Mouse (Mus musculus) stomach, embryonic 15.5 days (tissue): ENCODE data around the gene Pdzd8. TPM values are rescaled to one million over a fixed set of nuclear protein-coding genes. Genes with fewer than 3 reads are reported as not detected.
A peak's percentile ranks its signal among the peaks of the same experiment; 100 is the strongest.

ENCODE experiments used
- ATAC-seq: fragments of 200-750 bp; cut with Nextera tagmentation; 2 replicates; pipeline ENCODE4 v1.8.0; 2017; ENCODE audit warnings: low read depth, moderate number of reproducible peaks, moderate TSS enrichment; ENCODE audit not compliant: insufficient read depth, low FRiP score
- H3K27ac ChIP-seq: fragments of 300-500 bp; sonication (generic); 2 replicates; pipeline ENCODE4 v1.5.1; 2015; ENCODE audit warnings: mild to moderate bottlenecking, inconsistent platforms
- H3K27me3 ChIP-seq: fragments of 300-500 bp; sonication (generic); replicated peaks from 2 replicates; pipeline ENCODE4 v1.6.1; 2015; ENCODE audit warnings: inconsistent platforms
- H3K36me3 ChIP-seq: fragments of 300-500 bp; sonication (generic); 2 replicates; pipeline ENCODE4 v1.6.1; 2015; ENCODE audit warnings: inconsistent platforms
- H3K4me1 ChIP-seq: fragments of 300-500 bp; sonication (generic); 2 replicates; pipeline ENCODE4 v1.6.1; 2015; ENCODE audit warnings: inconsistent platforms
- H3K4me2 ChIP-seq: fragments of 300-500 bp; sonication (generic); 2 replicates; pipeline ENCODE4 v1.6.1; 2015; ENCODE audit warnings: mild to moderate bottlenecking, inconsistent platforms
- H3K4me3 ChIP-seq: fragments of 300-500 bp; sonication (generic); replicated peaks from 2 replicates; pipeline ENCODE4 v1.5.1; 2015; ENCODE audit warnings: inconsistent platforms
- H3K9ac ChIP-seq: fragments of 300-500 bp; sonication (generic); 2 replicates; pipeline ENCODE4 v1.6.1; 2015; ENCODE audit warnings: inconsistent platforms
- H3K9me3 ChIP-seq: fragments of 300-500 bp; sonication (generic); 2 replicates; pipeline ENCODE4 v1.6.1; 2016; ENCODE audit warnings: inconsistent platforms
- WGBS: fragments of 180-500 bp; shearing (Covaris S2); methylation state at CpG from one replicate; pipeline ENCODE4 v1.1.7; 2015; 5-methylcytosine and 5-hydroxymethylcytosine counted together
- polyA plus RNA-seq: library from polyadenylated mRNA; unstranded; fragments of >200 nt; fragmentation: Nextera tagmentation; extraction: Ambion mirVana; gene quantifications from 2 replicates; pipeline ENCODE4 v1.2.1, GENCODE M21; 2015

The Pdzd8 gene
- polyA plus RNA-seq, 1 experiment from 2014 or later, result 10.6 TPM

DNA sequence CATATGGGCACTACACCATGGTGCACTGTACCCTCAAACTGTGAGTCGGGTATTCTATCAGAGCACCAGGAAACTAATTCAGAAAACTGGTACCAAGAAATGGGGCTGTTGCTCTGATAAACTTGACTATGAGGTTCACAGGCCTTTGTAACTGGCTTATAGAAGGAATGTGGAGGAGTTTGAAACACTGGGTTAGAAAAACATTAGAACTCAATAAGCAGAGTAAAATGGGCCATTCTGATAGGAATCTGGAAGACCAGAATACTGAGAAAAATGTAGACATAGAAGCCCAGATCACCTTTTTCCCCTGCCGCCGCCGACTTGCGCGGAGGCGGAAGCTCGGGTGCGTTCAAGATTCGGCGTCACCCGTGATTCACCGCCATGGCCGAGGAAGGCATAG lies 23.6 kb downstream of the Pdzd8 start, which contains the start of gene Rps12-ps3:
Gene Rps12-ps3, plus strand, starts transcription at position 301 of the 400 bp plus-strand sequence.
- 97% methylated on average over 14 of the region's 14 CpGs for WGBS
- H3K4me2 ChIP-seq, result no peak within 1 kb of the TSS
- H3K36me3 ChIP-seq, result no peaks in the 10 kb centered on the region
- H3K9ac ChIP-seq, result no peak within 1 kb of the TSS
- ATAC-seq, result no peak
- H3K9me3 ChIP-seq, result no peaks in the 10 kb centered on the region
- H3K4me1 ChIP-seq, result no peaks in the 10 kb centered on the region
- no peak within 1 kb of the TSS for H3K4me3 ChIP-seq
- no peak within 1 kb of the TSS for H3K27ac ChIP-seq
- no peaks in the 10 kb centered on the region for H3K27me3 ChIP-seq

DNA sequence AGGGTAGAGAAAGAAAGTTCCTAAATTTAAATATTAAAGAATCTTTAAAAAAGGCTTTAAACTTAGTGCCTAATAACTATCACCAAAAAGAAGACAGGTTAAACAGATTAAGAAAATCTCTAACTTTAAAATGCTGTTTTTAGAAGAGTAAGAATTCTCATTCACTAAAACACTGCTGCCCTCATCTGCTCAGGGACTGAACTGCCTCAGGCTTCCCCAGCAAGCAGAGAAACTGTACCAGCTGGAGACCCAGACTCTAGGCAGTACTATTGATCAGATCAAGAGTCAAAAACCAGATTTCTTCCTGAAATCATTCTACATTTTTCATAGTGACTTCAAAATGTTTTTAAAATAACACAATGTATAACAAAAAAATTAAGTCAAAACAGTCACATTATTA lies 29.0 kb downstream of the Pdzd8 start:
- Histone ChIP-seq H3K27me3 (no peaks in the 10 kb centered on the region), H3K27ac (no peak overlapping the region), H3K4me1 (no peaks in the 10 kb centered on the region), H3K4me2 (no peak overlapping the region), H3K9me3 (no peaks in the 10 kb centered on the region), H3K4me3 (no peak overlapping the region), H3K9ac (no peak overlapping the region), H3K36me3 (no peaks in the 10 kb centered on the region)
- no peak for ATAC-seq

DNA sequence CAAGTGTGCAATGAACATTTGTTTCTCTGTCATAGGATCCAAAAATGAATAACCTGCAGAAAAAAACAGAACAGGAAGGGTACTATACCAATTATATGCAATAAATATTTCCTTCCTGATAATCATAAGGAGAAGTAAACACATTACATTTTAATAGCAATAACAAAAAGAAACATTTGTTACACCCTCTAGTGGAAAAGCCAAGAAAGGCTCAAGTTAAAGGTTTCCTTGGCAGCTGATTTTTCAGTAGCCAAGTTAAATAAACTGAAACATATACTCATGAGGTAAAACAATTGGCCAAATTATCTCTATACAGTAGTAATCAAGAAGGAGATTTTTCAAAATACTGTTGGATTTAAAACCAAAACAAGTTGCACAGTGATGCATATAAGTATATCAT lies 30.3 kb downstream of the Pdzd8 start:
- Histone ChIP-seq H3K9me3 (no peaks in the 10 kb centered on the region), H3K4me1 (no peaks in the 10 kb centered on the region), H3K9ac (no peak overlapping the region), H3K27ac (no peak overlapping the region), H3K4me3 (no peak overlapping the region), H3K36me3 (no peaks in the 10 kb centered on the region), H3K4me2 (no peak overlapping the region), H3K27me3 (no peaks in the 10 kb centered on the region)
- ATAC-seq, result no peak

DNA sequence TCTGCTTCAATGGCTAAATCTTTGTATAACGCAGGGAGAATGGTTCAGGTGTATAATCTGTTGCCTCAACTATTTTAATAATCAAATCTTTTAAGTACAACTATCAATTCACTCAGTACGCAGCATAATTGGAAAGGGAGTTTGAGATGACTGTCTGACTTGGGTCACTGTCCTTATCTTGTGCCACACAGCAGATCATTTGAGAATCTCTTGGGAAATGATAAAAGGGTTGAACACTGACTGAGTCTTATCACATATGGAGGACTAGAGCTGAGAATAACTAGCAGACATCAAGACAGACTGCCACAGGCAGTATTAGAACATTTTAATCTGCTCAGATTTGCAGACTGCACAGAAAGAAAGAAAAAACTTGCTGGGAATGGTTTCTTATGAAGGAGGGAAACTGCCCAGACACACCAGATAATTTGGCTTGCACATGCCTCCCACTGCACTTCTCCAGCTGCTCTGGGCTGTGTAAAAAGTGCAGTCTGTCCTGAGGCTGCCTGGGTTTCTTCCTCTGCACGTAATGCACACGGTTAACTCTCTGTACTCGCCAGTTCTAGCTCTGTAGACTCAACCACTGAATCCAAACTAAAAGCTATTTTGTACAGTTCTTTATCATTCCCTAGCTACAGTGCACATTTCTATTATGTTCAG lies 53.3 kb downstream of the Pdzd8 start:
- no peaks in the 10 kb centered on the region for H3K27me3 ChIP-seq
- 68% methylated on average over 5 of the region's 5 CpGs for WGBS
- no peak overlapping the region for H3K4me2 ChIP-seq
- H3K36me3 ChIP-seq, result no peaks in the 10 kb centered on the region
- no peaks in the 10 kb centered on the region for H3K9me3 ChIP-seq
- H3K27ac ChIP-seq, result 0 out of 2 replicates have a peak overlapping the region, but pooled peaks have one; percentile 2
- no peaks in the 10 kb centered on the region for H3K4me1 ChIP-seq
- peak; percentile 50; the same call in 1 of the 2 replicates for ATAC-seq
- no peak overlapping the region for H3K4me3 ChIP-seq
- H3K9ac ChIP-seq, result no peak overlapping the region

- no peaks in the 10 kb centered on the region for H3K4me1 ChIP-seq
- ATAC-seq, result no peak
- WGBS, result 74% methylated on average over 6 of the region's 6 CpGs
Measured at GRCm38 (mm10) chr19:59289811-59290210, 55.8 kb downstream of the Pdzd8 start.

GRCm38 (mm10) chr19:59289042-59289441 lies 56.5 kb downstream of the Pdzd8 start:
- Histone ChIP-seq H3K9me3 (no peaks in the 10 kb centered on the region), H3K27ac (no peak overlapping the region), H3K9ac (no peak overlapping the region), H3K4me1 (no peaks in the 10 kb centered on the region), H3K36me3 (no peaks in the 10 kb centered on the region), H3K27me3 (no peaks in the 10 kb centered on the region), H3K4me3 (no peak overlapping the region), H3K4me2 (no peak overlapping the region)
- ATAC-seq, result no peak

More at GRCm38 (mm10) chr19:59289811-59290210, 55.8 kb downstream of the Pdzd8 start:
- H3K27ac ChIP-seq, result no peak overlapping the region
- H3K9me3 ChIP-seq, result no peaks in the 10 kb centered on the region
- no peaks in the 10 kb centered on the region for H3K36me3 ChIP-seq
- no peak overlapping the region for H3K9ac ChIP-seq
- no peak overlapping the region for H3K4me3 ChIP-seq
- no peak overlapping the region for H3K4me2 ChIP-seq
- no peaks in the 10 kb centered on the region for H3K27me3 ChIP-seq

- ATAC-seq, result no peak
Measured at GRCm38 (mm10) chr19:59282001-59282400, 63.6 kb downstream of the Pdzd8 start.

GRCm38 (mm10) chr19:59280841-59281240 lies 64.7 kb downstream of the Pdzd8 start:
- no peak overlapping the region for H3K4me2 ChIP-seq
- no peak for ATAC-seq
- H3K27me3 ChIP-seq, result no peaks in the 10 kb centered on the region
- H3K4me1 ChIP-seq, result no peaks in the 10 kb centered on the region
- no peak overlapping the region for H3K9ac ChIP-seq
- H3K9me3 ChIP-seq, result no peaks in the 10 kb centered on the region
- H3K4me3 ChIP-seq, result no peak overlapping the region
- H3K27ac ChIP-seq, result no peak overlapping the region
- no peaks in the 10 kb centered on the region for H3K36me3 ChIP-seq

More at GRCm38 (mm10) chr19:59282001-59282400, 63.6 kb downstream of the Pdzd8 start:
- H3K36me3 ChIP-seq, result no peaks in the 10 kb centered on the region
- H3K9ac ChIP-seq, result no peak overlapping the region
- H3K4me2 ChIP-seq, result no peak overlapping the region
- H3K9me3 ChIP-seq, result no peaks in the 10 kb centered on the region
- H3K4me3 ChIP-seq, result no peak overlapping the region
- H3K4me1 ChIP-seq, result no peaks in the 10 kb centered on the region
- H3K27me3 ChIP-seq, result no peaks in the 10 kb centered on the region
- H3K27ac ChIP-seq, result no peak overlapping the region
- 79% methylated on average over 3 of the region's 3 CpGs for WGBS

DNA sequence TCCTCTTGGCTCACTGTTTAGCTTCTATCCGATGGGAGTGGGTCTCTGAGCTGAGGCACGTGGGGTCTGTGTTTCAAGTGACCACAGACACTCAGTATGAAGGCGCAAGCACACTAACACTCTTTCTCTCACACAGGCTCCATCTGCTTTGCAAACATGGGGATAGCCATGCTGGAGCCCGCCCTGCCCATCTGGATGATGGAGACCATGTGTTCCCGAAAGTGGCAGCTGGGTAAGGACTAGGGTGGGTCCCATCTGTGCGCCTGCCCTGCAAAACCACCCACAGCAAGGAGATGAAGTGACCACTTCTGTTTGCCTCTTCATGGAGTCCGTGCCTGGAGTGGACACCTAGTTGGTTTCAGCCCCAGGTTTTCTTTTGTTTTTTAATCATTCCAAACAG lies 69.2 kb downstream of the Pdzd8 start:
- no peak overlapping the region for H3K4me3 ChIP-seq
- H3K9ac ChIP-seq, result no peak overlapping the region
- WGBS, result 72% methylated on average over 7 of the region's 7 CpGs
- H3K9me3 ChIP-seq, result no peaks in the 10 kb centered on the region
- H3K36me3 ChIP-seq, result no peaks in the 10 kb centered on the region
- ATAC-seq, result no peak
- no peaks in the 10 kb centered on the region for H3K4me1 ChIP-seq
- H3K4me2 ChIP-seq, result no peak overlapping the region
- H3K27ac ChIP-seq, result no peak overlapping the region
- H3K27me3 ChIP-seq, result no peaks in the 10 kb centered on the region

- Histone ChIP-seq H3K9me3 (no peaks in the 10 kb centered on the region), H3K27ac (no peak overlapping the region), H3K36me3 (no peaks in the 10 kb centered on the region), H3K4me3 (no peak overlapping the region), H3K4me1 (no peaks in the 10 kb centered on the region), H3K27me3 (no peaks in the 10 kb centered on the region), H3K4me2 (no peak overlapping the region), H3K9ac (no peak overlapping the region)
- 89% methylated on average over 7 of the region's 7 CpGs for WGBS
- ATAC-seq, result no peak
Measured at GRCm38 (mm10) chr19:59273190-59273589, 72.4 kb downstream of the Pdzd8 start.

GRCm38 (mm10) chr19:59267417-59267963 lies 78.1 kb downstream of the Pdzd8 start:
- WGBS, result 12% methylated on average over 5 of the region's 5 CpGs
- Histone ChIP-seq H3K9me3 (no peaks in the 10 kb centered on the region), H3K36me3 (no peaks in the 10 kb centered on the region), H3K27me3 (peaks cover 5% of the 10 kb centered on the region; the same call in 1 of the 2 replicates), H3K4me1 (0 out of 2 replicates have a peak, but pooled peaks cover 4% of the 10 kb centered on the region), H3K4me2 (no peak overlapping the region), H3K4me3 (no peak overlapping the region), H3K9ac (no peak overlapping the region), H3K27ac (peak overlapping the region; percentile 80)
- ATAC-seq, result peak; percentile 72; the same call in 1 of the 2 replicates

- H3K4me2 ChIP-seq, result no peak overlapping the region
- H3K9ac ChIP-seq, result no peak overlapping the region
- peaks cover 11% of the 10 kb centered on the region; the same call in 1 of the 2 replicates for H3K27me3 ChIP-seq
- H3K4me1 ChIP-seq, result peaks cover 8% of the 10 kb centered on the region
- 59% methylated on average over 6 of the region's 6 CpGs for WGBS
- H3K36me3 ChIP-seq, result no peaks in the 10 kb centered on the region
- H3K9me3 ChIP-seq, result no peaks in the 10 kb centered on the region
- no peak for ATAC-seq
- H3K27ac ChIP-seq, result no peak overlapping the region
- no peak overlapping the region for H3K4me3 ChIP-seq
Measured at GRCm38 (mm10) chr19:59265907-59266306, 79.7 kb downstream of the Pdzd8 start.
